Mouse (Mus musculus) A20 (cell line): ENCODE measurements around the gene Cyb5rl.

Experiments used
- DNase-seq: peaks from one replicate; pipeline ENCODE4 v3.0.0-alpha.2; 2011; ENCODE audit warnings: low read depth, low spot score

Gene Cyb5rl

DNA sequence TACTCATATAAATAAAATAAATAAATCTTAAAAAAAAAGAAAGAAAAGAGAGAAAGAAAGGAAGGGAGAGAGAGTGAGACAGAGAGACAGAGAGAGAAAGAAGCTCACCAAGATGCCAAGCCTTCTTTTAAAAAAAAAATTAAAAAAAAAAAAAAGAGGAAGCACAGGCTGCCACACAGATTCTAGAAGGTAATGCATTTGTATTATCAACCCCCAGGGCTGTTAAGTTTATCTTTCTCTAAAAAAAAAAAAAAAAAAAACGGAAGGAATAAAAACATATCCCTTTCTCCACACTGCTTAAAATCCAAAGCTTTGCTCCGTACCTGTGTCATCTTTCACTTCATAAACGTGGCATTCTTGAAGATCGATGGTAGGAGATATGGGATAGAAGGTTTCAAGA, 5.2 kb upstream of the Cyb5rl start:
- DNase-seq, result no peak

- no peak for DNase-seq
These were observed 3.6 kb upstream of the Cyb5rl start for GRCm38 (mm10) chr4:107063214-107063613.

- DNase-seq, result no peak
These were observed 2.2 kb upstream of the Cyb5rl start for GRCm38 (mm10) chr4:107064394-107065098.

- DNase-seq, result no peak
These were observed 508 bp downstream of the Cyb5rl start for GRCm38 (mm10) chr4:107067151-107067840.

GRCm38 (mm10) chr4:107072343-107072742, 5.6 kb downstream of the Cyb5rl start:
- DNase-seq, result peak; percentile 36

DNA sequence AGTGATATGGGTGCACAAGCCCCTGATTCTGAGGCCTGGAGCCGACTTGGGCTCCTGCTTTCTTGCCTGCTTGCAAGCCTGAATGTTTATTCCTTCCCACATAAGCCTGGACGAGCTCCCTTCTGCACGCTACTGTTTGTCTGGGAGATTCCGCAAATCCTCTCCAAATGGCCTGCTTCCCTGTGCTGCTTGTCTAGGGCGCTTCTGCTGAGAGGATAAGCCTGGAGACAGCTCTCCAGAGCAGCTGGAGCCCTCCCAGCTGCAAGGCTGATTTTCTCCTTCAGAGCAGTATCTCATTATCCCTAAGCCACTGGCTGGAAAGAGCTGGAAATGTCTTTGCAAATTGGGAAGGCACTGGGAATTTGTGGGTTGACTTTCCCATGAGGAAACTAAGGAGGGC, 8.7 kb downstream of the Cyb5rl start:
- DNase-seq, result no peak

DNA sequence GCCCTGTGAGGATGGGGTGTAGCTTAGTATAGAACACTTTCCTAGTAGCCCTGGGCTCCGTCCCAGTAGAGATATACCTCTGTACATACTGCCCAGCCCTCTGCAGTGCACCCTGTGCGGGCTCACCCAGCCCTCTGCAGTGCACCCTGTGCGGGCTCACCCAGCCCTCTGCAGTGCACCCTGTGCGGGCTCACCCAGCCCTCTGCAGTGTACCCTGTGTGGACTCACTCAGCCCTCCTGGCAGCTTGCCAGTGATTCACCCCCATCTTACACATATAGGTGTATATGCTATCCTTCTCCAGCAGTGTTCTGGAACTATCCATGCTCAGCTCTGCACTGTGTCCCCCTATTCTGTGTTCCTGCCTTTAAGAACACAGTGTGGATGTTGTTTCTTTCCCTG, 12.1 kb downstream of the Cyb5rl start:
- DNase-seq, result no peak

GRCm38 (mm10) chr4:107079716-107080115, 12.9 kb downstream of the Cyb5rl start:
- no peak for DNase-seq

- no peak for DNase-seq
These were observed 15.4 kb downstream of the Cyb5rl start for GRCm38 (mm10) chr4:107082185-107082584.

DNA sequence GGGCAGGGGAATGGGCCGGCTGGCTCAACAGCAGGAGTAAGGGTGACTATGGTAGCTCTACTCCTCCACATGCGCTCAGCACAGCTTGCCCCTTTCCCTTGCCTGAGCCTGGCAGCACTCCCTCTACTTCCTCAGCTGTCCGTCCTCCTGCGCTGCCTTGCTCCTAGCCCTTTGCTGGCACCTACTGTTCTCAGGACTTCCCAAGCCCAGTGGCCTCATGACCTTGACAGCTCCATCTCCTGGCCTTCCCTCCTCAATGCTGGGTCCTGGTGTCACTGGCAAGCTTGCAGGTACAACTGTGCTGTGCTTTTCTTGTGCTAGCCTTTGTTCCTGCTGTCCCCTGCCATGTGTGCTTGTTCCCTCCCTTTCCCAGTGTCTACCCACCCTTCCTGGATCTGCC, 16.3 kb downstream of the Cyb5rl start:
- DNase-seq, result no peak

- DNase-seq, result no peak
These were observed 17.6 kb downstream of the Cyb5rl start for GRCm38 (mm10) chr4:107084343-107084742.

DNA sequence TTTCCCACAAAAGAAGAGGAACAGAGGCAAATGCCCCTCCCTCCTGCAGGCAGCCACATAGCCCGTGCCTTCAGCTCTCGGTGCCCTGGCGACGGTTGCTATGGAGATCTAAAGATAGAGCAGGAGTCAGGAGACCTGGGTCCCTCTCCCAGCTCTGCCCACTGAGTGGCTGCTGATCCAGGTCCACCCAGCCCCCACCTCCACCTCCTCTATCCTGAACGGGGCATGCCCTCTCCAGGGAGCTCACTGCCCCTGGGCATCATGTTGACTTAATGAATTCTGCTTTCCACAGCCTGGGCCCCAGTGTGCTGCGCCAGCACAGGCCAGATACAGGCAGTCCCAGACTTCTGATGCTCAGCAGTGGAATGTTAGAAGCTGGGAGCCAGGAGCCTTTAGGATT, 18.1 kb downstream of the Cyb5rl start:
- DNase-seq, result no peak

- DNase-seq, result no peak
These were observed 24.9 kb downstream of the Cyb5rl start for GRCm38 (mm10) chr4:107091696-107092095.

GRCm38 (mm10) chr4:107094484-107095187, 27.8 kb downstream of the Cyb5rl start:
- DNase-seq, result no peak

DNA sequence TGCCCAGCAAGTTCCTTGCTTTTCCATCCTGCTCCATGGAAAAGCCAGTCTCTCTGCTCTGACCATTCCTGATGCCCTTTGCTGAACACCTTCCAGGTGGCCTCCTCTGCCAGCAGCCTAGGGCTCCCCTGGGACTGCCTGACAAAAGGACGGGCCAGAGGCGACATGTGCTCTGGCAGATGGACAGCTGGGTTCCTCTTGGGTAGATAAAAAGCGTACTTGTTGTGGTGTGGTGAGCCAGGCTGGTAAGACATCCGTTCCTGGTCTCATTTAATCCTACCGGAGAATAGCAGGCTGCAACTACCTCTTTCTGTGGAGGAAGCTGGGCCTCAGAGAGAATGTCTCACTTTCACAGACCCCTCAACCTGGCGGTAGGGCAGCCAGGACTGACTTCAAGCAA, 29.3 kb downstream of the Cyb5rl start:
- no peak for DNase-seq

DNA sequence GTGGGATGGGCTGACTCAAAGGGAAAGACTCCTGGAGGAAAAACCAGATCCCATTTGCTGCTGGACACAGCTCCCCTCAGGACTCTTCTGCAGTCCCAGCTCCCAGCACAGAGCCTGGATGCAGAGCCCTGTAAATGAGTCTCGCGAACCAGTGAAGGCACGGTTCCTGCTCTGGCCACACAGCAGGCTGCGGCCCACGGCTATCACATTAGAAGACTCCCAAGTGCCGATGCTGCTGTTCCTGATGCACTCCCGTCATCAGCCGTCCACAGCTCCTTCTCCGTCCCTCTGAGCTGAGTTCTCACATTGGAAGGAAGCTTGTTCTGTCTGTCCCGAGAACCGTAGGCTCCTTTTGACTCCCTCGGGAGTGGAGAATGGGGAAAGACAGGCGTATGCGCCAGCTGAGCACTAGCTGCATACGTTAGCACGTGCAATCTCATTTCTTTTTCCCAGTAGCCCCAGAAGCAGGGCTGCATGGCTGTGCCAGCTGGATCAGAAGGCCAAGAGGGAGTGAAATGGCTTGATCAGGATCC, 30.1 kb downstream of the Cyb5rl start, which contains the start of gene Cdcp2:
Gene Cdcp2, plus strand, starts transcription at position 51 of the 533 bp plus-strand sequence.
- no peak for DNase-seq

DNA sequence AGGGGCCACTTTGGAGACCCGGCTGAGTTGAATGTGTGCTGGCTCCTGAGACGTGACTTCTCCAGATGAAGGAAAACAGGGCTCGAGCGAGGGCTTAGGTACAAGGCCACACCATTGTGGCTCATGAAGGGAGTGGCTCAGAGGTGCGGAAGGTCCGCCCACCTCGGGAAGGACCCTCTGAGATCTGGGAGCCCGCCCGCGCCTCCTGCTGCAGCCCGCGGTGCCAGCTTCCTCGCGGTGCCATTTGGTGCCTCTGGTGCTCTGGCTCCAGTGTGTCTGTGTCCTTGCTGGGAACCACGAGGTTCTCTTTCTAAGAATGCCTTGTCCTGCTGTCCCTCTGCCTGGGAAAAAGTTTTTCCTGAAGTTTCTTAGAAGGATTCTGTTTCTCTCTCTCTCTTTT, 31.1 kb downstream of the Cyb5rl start:
- DNase-seq, result no peak

DNA sequence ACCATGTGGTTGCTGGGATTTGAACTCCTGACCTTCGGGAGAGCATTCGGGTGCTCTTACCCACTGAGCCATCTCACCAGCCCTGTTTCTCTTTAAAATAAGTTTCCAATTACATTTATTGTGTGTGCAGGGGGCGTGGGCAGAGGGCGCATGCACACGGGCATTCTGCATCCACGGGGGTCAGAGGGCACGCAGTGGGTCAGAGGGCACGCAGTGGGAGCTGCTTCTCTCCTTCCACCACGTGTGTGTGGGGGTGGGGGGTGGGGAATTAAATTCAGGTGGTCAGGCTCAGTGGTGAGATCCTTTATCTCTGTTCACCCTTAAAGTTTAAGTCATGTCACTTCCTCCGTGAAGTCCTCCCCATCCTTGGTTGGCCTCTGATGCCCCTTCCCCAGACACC, 31.6 kb downstream of the Cyb5rl start:
- DNase-seq, result no peak

GRCm38 (mm10) chr4:107098791-107099525, 32.2 kb downstream of the Cyb5rl start:
- DNase-seq, result no peak

- DNase-seq, result no peak
These were observed 35.4 kb downstream of the Cyb5rl start for GRCm38 (mm10) chr4:107102220-107102619.

GRCm38 (mm10) chr4:107106777-107107176, 40.0 kb downstream of the Cyb5rl start:
- DNase-seq, result no peak

DNA sequence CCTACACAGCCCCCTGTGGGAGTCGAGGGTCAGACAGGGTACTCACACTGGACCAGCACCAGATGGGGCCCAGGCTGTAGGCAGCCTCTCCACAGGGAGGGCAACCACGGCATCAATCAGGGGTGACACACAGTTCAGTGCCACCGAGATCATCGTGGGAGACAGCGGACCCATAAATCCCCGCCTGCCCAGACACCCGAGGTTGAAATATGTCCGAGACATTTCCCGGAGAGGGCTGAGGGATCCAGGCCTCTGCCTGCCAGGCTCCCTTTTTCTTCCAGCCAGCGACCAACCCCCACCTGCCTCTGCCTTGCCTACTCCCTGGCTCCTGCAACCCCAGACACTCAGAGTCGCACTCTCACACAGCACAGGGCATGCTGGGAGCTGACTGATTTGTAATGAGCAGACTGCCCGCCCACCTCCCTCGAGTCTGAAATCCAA, 41.5 kb downstream of the Cyb5rl start:
- no peak for DNase-seq
